Mouse (Mus musculus): Measurements from ENCODE around the gene Stx6. TPM values are rescaled to one million over a fixed set of nuclear protein-coding genes. Genes with fewer than 3 reads are reported as not detected.

The Stx6 gene
- polyA plus RNA-seq, 1 experiment from 2014 or later = 36.9 TPM

DNA sequence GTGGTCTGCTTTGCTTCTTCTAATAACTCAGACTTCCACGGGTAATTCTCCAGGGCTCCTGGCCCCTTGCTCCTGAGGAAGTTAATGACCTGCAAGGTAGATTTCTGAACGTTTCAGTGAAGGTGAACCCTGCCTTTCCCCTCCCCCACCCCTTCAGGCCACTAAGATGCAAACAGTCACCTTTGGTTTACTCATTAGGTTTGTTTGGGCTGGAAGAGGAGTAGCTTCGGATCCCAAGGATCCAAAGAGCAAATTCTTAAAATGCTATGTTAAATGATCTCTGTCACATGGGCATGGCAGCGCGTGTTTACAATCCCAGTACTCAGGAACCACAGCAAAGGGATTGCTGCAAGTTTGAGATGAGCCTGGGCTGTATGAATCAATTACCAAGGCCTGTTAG lies 88.9 kb downstream of the Stx6 start:
- H3K4me2 ChIP-seq = no peak overlapping the region
- H3K27ac ChIP-seq (ENCODE audit: low read depth, low read length) = no peak overlapping the region
- DNase-seq (ENCODE audit: low spot score) (no peak), ATAC-seq (replicated peaks; ENCODE audit: low FRiP score) (no peak)
- WGBS = 32% methylated on average over 5 of the region's 5 CpGs
- H3K4me3 ChIP-seq (ENCODE audit: low read depth, low read length) = no peak overlapping the region
- no peaks in the 10 kb centered on the region for H3K9me3 ChIP-seq (ENCODE audit: control insufficient read depth, low read length)
- H3K27me3 ChIP-seq (replicated peaks; ENCODE audit: control insufficient read depth, insufficient read depth, low read length) = peaks cover 42% of the 10 kb centered on the region
- H3K4me1 ChIP-seq (replicated peaks; ENCODE audit: control insufficient read depth, insufficient read depth, low read length) = peaks cover 5% of the 10 kb centered on the region
- no peaks in the 10 kb centered on the region for H3K36me3 ChIP-seq (ENCODE audit: control insufficient read depth, insufficient read depth, low read length)
- H3K9ac ChIP-seq (ENCODE audit: low read depth, low read length) = no peak overlapping the region

DNA sequence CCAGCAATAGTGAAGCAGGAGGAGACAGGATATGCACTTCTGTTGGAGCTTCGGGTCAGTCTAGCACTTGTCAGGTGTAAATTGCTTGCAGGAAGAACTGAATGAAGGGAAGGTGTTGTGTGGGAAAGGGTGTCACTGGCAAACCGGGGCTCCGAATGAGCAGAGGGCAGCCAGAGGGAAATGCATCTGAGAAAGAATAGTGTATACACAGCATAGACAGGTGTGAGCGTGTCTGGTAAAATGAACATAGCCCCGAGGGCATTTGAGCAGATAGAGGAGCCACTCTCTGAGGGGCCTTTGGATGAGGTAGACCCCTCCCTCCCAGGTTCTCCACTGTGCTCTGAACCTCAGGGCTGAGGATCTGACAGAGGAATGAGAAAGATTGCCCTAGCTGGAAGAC lies 89.5 kb downstream of the Stx6 start:
- H3K4me1 ChIP-seq (replicated peaks; ENCODE audit: control insufficient read depth, insufficient read depth, low read length) = peaks cover 10% of the 10 kb centered on the region
- no peaks in the 10 kb centered on the region for H3K9me3 ChIP-seq (ENCODE audit: control insufficient read depth, low read length)
- no peak overlapping the region for H3K27ac ChIP-seq (ENCODE audit: low read depth, low read length)
- no peak for ATAC-seq (replicated peaks; ENCODE audit: low FRiP score)
- no peaks in the 10 kb centered on the region for H3K36me3 ChIP-seq (ENCODE audit: control insufficient read depth, insufficient read depth, low read length)
- H3K4me2 ChIP-seq = no peak overlapping the region
- no peak overlapping the region for H3K9ac ChIP-seq (ENCODE audit: low read depth, low read length)
- DNase-seq (ENCODE audit: low spot score) = no peak
- WGBS = 48% methylated on average over 5 of the region's 5 CpGs
- peaks cover 40% of the 10 kb centered on the region for H3K27me3 ChIP-seq (replicated peaks; ENCODE audit: control insufficient read depth, insufficient read depth, low read length)
- H3K4me3 ChIP-seq (ENCODE audit: low read depth, low read length) = no peak overlapping the region

- DNase-seq (ENCODE audit: low spot score) (no peak), ATAC-seq (replicated peaks; ENCODE audit: low FRiP score) (no peak)
- 43% methylated on average over 5 of the region's 5 CpGs for WGBS
- Histone ChIP-seq H3K4me2 (no peak overlapping the region), H3K4me1 (replicated peaks; ENCODE audit: control insufficient read depth, insufficient read depth, low read length) (peaks cover 10% of the 10 kb centered on the region), H3K9ac (ENCODE audit: low read depth, low read length) (no peak overlapping the region), H3K27me3 (replicated peaks; ENCODE audit: control insufficient read depth, insufficient read depth, low read length) (peaks cover 23% of the 10 kb centered on the region), H3K27ac (ENCODE audit: low read depth, low read length) (no peak overlapping the region), H3K9me3 (ENCODE audit: control insufficient read depth, low read length) (no peaks in the 10 kb centered on the region), H3K4me3 (ENCODE audit: low read depth, low read length) (no peak overlapping the region), H3K36me3 (ENCODE audit: control insufficient read depth, insufficient read depth, low read length) (no peaks in the 10 kb centered on the region)
Measured at GRCm38 (mm10) chr1:155249896-155250295, 91.4 kb downstream of the Stx6 start.

DNA sequence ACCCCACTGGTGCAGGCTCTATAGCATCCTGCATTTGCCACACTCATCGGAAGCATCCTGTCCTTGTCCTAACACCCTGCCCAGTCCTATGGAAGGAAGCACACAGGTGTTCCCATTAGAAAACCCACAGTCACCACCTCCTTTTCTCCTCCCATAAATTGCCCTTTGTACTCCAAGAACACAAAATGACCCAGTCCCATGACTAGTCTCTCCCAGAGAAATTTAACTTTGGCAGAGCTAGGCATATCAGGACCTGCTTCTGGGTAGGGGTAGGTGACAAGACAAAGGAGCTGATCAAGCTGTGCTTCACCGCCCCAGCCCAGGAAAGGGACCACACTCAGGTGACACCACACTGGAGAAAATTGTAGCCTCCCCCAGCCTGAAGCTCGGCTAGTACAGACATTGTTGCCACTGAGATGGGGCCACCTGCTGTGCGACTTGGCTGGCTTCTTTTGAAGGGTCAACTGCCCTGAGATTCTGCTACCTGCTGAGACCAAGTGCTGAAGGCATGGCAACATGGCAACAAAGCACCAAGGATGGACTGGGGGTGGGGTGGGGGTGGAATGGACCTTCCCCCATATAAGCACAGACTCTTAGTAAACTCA lies 92.1 kb downstream of the Stx6 start:
- Histone ChIP-seq H3K27ac (ENCODE audit: low read depth, low read length) (no peak overlapping the region), H3K4me2 (no peak overlapping the region), H3K36me3 (ENCODE audit: control insufficient read depth, insufficient read depth, low read length) (no peaks in the 10 kb centered on the region), H3K9ac (ENCODE audit: low read depth, low read length) (no peak overlapping the region), H3K4me1 (replicated peaks; ENCODE audit: control insufficient read depth, insufficient read depth, low read length) (peaks cover 10% of the 10 kb centered on the region), H3K9me3 (ENCODE audit: control insufficient read depth, low read length) (no peaks in the 10 kb centered on the region), H3K4me3 (ENCODE audit: low read depth, low read length) (no peak overlapping the region), H3K27me3 (replicated peaks; ENCODE audit: control insufficient read depth, insufficient read depth, low read length) (peaks cover 16% of the 10 kb centered on the region)
- no peak for DNase-seq (ENCODE audit: low spot score)
- ATAC-seq (replicated peaks; ENCODE audit: low FRiP score) = no peak
- 47% methylated on average over 4 of the region's 4 CpGs for WGBS

DNA sequence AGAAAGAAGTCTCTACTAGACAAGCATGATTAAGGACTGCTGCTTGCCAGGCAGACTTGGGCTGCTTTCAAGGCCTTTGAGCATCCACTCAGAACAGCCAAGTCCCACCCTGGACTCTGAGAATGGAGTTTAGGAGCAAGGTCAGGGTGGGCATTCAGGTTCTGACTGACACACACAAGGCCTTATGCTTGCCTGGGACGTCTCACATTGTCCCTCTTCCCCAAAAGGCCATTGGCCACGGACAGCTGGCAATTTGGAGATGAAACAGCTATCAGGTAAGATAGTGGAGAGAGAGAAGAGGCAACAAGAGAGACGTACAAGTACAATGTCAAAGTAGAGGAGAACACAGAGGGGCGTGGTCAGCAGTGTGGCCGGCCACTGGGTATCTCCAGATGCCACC lies 93.1 kb downstream of the Stx6 start:
- H3K9ac ChIP-seq (ENCODE audit: low read depth, low read length) = no peak overlapping the region
- no peak overlapping the region for H3K4me3 ChIP-seq (ENCODE audit: low read depth, low read length)
- peaks cover 13% of the 10 kb centered on the region for H3K27me3 ChIP-seq (replicated peaks; ENCODE audit: control insufficient read depth, insufficient read depth, low read length)
- H3K4me1 ChIP-seq (replicated peaks; ENCODE audit: control insufficient read depth, insufficient read depth, low read length) = peaks cover 10% of the 10 kb centered on the region
- ATAC-seq (replicated peaks; ENCODE audit: low FRiP score) (no peak), DNase-seq (ENCODE audit: low spot score) (no peak)
- H3K9me3 ChIP-seq (ENCODE audit: control insufficient read depth, low read length) = no peaks in the 10 kb centered on the region
- 61% methylated on average over 5 of the region's 5 CpGs for WGBS
- no peak overlapping the region for H3K27ac ChIP-seq (ENCODE audit: low read depth, low read length)
- H3K36me3 ChIP-seq (ENCODE audit: control insufficient read depth, insufficient read depth, low read length) = no peaks in the 10 kb centered on the region
- H3K4me2 ChIP-seq = no peak overlapping the region

DNA sequence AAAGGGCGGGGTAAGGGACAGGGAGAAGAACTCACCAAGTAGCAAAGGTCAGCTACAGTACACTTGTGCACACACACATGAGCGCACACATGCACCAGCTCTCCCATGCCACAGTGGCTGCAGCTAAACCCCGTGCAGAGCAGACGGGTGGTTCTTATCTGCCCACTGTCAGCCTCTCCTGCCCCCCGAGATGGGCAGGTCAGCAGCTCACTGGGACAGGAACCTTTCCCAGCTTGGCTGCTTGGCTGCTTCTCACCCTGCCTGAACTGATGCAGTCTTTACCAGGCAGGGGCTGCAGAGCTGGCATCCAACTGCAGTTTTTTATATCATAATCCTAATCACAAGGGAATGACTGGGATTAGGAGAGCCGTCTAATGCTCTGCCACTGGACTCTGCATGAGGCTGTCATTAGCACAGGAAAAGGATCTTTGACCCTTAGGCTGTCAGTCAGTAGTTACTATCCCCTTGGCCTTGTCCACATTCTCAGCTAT lies 94.2 kb downstream of the Stx6 start:
- ATAC-seq (replicated peaks; ENCODE audit: low FRiP score) = peak; percentile 54

GRCm38 (mm10) chr1:155253126-155253525 lies 94.6 kb downstream of the Stx6 start:
- H3K4me1 ChIP-seq (replicated peaks; ENCODE audit: control insufficient read depth, insufficient read depth, low read length) = peaks cover 10% of the 10 kb centered on the region
- H3K27me3 ChIP-seq (replicated peaks; ENCODE audit: control insufficient read depth, insufficient read depth, low read length) = peaks cover 1% of the 10 kb centered on the region
- no peaks in the 10 kb centered on the region for H3K36me3 ChIP-seq (ENCODE audit: control insufficient read depth, insufficient read depth, low read length)
- DNase-seq (ENCODE audit: low spot score) (no peak), ATAC-seq (replicated peaks; ENCODE audit: low FRiP score) (no peak)
- no peak overlapping the region for H3K4me3 ChIP-seq (ENCODE audit: low read depth, low read length)
- no peak overlapping the region for H3K9ac ChIP-seq (ENCODE audit: low read depth, low read length)
- no peaks in the 10 kb centered on the region for H3K9me3 ChIP-seq (ENCODE audit: control insufficient read depth, low read length)
- H3K27ac ChIP-seq (ENCODE audit: low read depth, low read length) = no peak overlapping the region
- no peak overlapping the region for H3K4me2 ChIP-seq
- 71% methylated on average over 12 of the region's 12 CpGs for WGBS

More for the DNA sequence above, 94.2 kb downstream of the Stx6 start:
- DNase-seq (ENCODE audit: low spot score) = no peak
- WGBS = 26% methylated on average over 6 of the region's 6 CpGs
- Histone ChIP-seq H3K36me3 (ENCODE audit: control insufficient read depth, insufficient read depth, low read length) (no peaks in the 10 kb centered on the region), H3K4me2 (no peak overlapping the region), H3K4me3 (ENCODE audit: low read depth, low read length) (no peak overlapping the region), H3K4me1 (replicated peaks; ENCODE audit: control insufficient read depth, insufficient read depth, low read length) (peaks cover 10% of the 10 kb centered on the region), H3K9me3 (ENCODE audit: control insufficient read depth, low read length) (no peaks in the 10 kb centered on the region), H3K27me3 (replicated peaks; ENCODE audit: control insufficient read depth, insufficient read depth, low read length) (peaks cover 5% of the 10 kb centered on the region), H3K27ac (ENCODE audit: low read depth, low read length) (no peak overlapping the region), H3K9ac (ENCODE audit: low read depth, low read length) (no peak overlapping the region)

DNA sequence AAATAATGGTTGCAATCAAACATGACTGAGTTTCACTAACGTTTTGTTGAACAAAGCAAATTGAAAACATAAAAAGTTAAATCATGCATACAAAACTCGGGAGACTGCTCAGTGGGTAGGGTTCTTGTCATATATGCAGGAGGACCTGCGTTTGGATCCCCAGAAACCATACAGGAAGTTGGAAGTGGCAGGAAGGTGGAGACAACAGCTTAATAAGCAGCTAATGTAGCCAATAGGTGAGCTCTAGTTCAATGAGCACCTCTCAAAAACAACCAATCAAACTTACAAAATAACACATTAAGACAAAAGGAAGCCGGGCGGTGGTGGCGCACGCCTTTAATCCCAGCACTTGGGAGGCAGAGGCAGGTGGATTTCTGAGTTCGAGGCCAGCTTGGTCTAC lies 95.8 kb downstream of the Stx6 start:
- Histone ChIP-seq H3K9ac (ENCODE audit: low read depth, low read length) (no peak overlapping the region), H3K9me3 (ENCODE audit: control insufficient read depth, low read length) (no peaks in the 10 kb centered on the region), H3K4me2 (no peak overlapping the region), H3K27ac (ENCODE audit: low read depth, low read length) (no peak overlapping the region), H3K4me1 (replicated peaks; ENCODE audit: control insufficient read depth, insufficient read depth, low read length) (peaks cover 10% of the 10 kb centered on the region), H3K27me3 (replicated peaks; ENCODE audit: control insufficient read depth, insufficient read depth, low read length) (no peaks in the 10 kb centered on the region; the same call in 1 of the 2 replicates), H3K36me3 (ENCODE audit: control insufficient read depth, insufficient read depth, low read length) (no peaks in the 10 kb centered on the region), H3K4me3 (ENCODE audit: low read depth, low read length) (no peak overlapping the region)
- no peak for ATAC-seq (replicated peaks; ENCODE audit: low FRiP score)
- WGBS = 82% methylated on average over 8 of the region's 8 CpGs
- no peak for DNase-seq (ENCODE audit: low spot score)
